Mouse (Mus musculus) lung, postnatal 0 days (tissue): Measurements from ENCODE around the gene Zfp143. TPM values are rescaled to one million over a fixed set of nuclear protein-coding genes. Genes with fewer than 3 reads are reported as not detected.
"Not testable (repeated sequence)": the region's sequence is repeated elsewhere in the genome, so short reads cannot be mapped to it uniquely, and the experiment has no call there.

ENCODE experiments used
- ATAC-seq: fragments of 200-750 bp; cut with Nextera tagmentation; 2 replicates; pipeline ENCODE4 v1.8.0; 2017; ENCODE audit warnings: moderate library complexity
- DNase-seq: peaks from one replicate; pipeline ENCODE4 v3.0.0-alpha.2; 2016; ENCODE audit warnings: low spot score
- H3K27ac ChIP-seq: fragments of 300-500 bp; sonication (generic); 2 replicates; pipeline ENCODE4 v1.5.1; 2014; ENCODE audit warnings: antibody characterized with exemption, mild to moderate bottlenecking, low read length, mixed read lengths
- H3K27me3 ChIP-seq: fragments of 300-500 bp; sonication (generic); replicated peaks from 2 replicates; pipeline ENCODE4 v1.6.1; 2014; ENCODE audit warnings: low read length, mixed read lengths; ENCODE audit not compliant: insufficient read depth
- H3K36me3 ChIP-seq: fragments of 300-500 bp; sonication (generic); 2 replicates; pipeline ENCODE4 v1.6.1; 2014; ENCODE audit warnings: low read length, mixed read lengths; ENCODE audit not compliant: insufficient read depth
- H3K4me1 ChIP-seq: fragments of 300-500 bp; sonication (generic); 2 replicates; pipeline ENCODE4 v1.6.1; 2014; ENCODE audit warnings: antibody characterized with exemption, low read depth, low read length, mixed read lengths; ENCODE audit not compliant: insufficient read depth
- H3K4me2 ChIP-seq: fragments of 300-500 bp; sonication (generic); replicated peaks from 2 replicates; pipeline ENCODE4 v1.6.1; 2014; ENCODE audit warnings: low read depth, mild to moderate bottlenecking, low read length, moderate library complexity, mixed read lengths
- H3K4me3 ChIP-seq: fragments of 300-500 bp; sonication (generic); 2 replicates; pipeline ENCODE4 v1.5.1; 2014; ENCODE audit warnings: low read depth, low read length
- H3K9ac ChIP-seq: fragments of 300-500 bp; sonication (generic); replicated peaks from 2 replicates; pipeline ENCODE4 v1.6.1; 2014; ENCODE audit warnings: low read depth, mild to moderate bottlenecking
- H3K9me3 ChIP-seq: fragments of 300-500 bp; sonication (generic); 2 replicates; pipeline ENCODE4 v1.6.1; 2016; ENCODE audit warnings: low read length, mixed read lengths
- CTCF ChIP-seq: IDR thresholded peaks from 2 replicates; pipeline ENCODE4 v1.5.1; 2016; ENCODE audit warnings: antibody characterized with exemption, mild to moderate bottlenecking
- EP300 ChIP-seq: IDR thresholded peaks from 2 replicates; pipeline ENCODE4 v1.6.1; 2016; ENCODE audit warnings: antibody characterized with exemption, mild to moderate bottlenecking, control low read depth
- WGBS: fragments of 180-500 bp; shearing (Covaris S2); extraction: QIAGEN DNeasy Blood & Tissue Kit; methylation state at CpG from one replicate; pipeline ENCODE4 v1.1.7; 2014; 5-methylcytosine and 5-hydroxymethylcytosine counted together
- polyA plus RNA-seq: library from polyadenylated mRNA; unstranded; fragments of >200 nt; fragmentation: Nextera tagmentation; extraction: Ambion mirVana; gene quantifications from 2 replicates; pipeline ENCODE4 v1.2.1, GENCODE M21; 2015

Gene Zfp143
- polyA plus RNA-seq, 1 experiment from 2014 or later = 10.6 TPM

DNA sequence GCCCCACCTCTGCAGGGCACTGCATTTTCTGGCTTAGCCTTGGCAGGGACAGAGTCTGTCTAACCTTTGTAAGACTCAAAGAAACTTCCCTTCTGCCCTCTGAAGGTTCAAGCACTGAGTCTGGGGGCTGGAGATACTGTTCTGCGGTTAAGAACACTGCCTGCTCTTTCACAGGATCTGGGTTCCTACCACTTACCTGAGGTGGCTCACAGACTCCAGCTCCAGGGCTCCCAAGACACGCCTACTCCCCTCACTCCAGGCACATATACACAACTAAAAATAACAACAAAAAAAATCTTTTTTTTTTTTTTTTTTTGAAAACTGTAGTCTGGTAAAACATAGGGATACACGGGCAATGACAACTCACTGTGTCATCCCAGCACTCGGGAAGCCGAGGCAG, 40.2 kb downstream of the Zfp143 start:
- Histone ChIP-seq H3K4me3 (no peak overlapping the region), H3K27me3 (no peaks in the 10 kb centered on the region), H3K4me1 (no peaks in the 10 kb centered on the region), H3K4me2 (no peak overlapping the region), H3K27ac (peak overlapping the region; percentile 62; the same call in 1 of the 2 replicates), H3K9me3 (no peaks in the 10 kb centered on the region), H3K9ac (no peak overlapping the region), H3K36me3 (no peaks in the 10 kb centered on the region)
- TF ChIP-seq EP300 = no peak
- no peak for TF ChIP-seq CTCF
- ATAC-seq (peak; percentile 25; the same call in 1 of the 2 replicates), DNase-seq (no peak)
- 43% methylated on average over 5 of the region's 5 CpGs for WGBS

DNA sequence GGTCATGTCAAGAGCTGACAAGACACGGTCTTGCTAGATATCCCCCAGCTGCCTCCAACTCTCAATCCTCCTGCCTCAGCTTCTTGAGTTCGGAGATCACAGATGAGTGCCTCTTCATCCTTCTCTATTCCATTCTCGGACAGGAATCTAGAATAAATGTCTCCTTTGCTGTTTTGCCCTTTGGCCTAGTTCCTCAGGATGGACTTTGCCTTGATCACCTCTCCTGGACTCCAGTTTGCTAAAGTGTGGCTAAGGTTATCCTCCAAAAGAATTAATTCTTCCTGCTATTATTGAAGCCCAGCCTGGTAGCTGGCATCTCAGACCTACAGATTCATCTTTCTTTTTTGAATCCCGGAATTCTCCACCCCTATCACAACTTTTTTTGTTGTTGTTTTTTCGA, 44.0 kb downstream of the Zfp143 start:
- DNase-seq = no peak
- ATAC-seq = no peak
- H3K27me3 ChIP-seq = no peaks in the 10 kb centered on the region
- H3K9ac ChIP-seq = no peak overlapping the region
- H3K36me3 ChIP-seq = no peaks in the 10 kb centered on the region
- no peak overlapping the region for H3K27ac ChIP-seq
- no peaks in the 10 kb centered on the region for H3K4me1 ChIP-seq
- no peak overlapping the region for H3K4me3 ChIP-seq
- H3K9me3 ChIP-seq = no peaks in the 10 kb centered on the region
- WGBS = 83% methylated on average over 5 of the region's 5 CpGs
- no peak for TF ChIP-seq EP300
- TF ChIP-seq CTCF = no peak
- no peak overlapping the region for H3K4me2 ChIP-seq

- DNase-seq (no peak), ATAC-seq (no peak)
- Histone ChIP-seq H3K27ac (no peak overlapping the region), H3K4me1 (no peaks in the 10 kb centered on the region), H3K4me3 (no peak overlapping the region), H3K9ac (no peak overlapping the region), H3K9me3 (no peaks in the 10 kb centered on the region), H3K27me3 (no peaks in the 10 kb centered on the region), H3K36me3 (no peaks in the 10 kb centered on the region), H3K4me2 (no peak overlapping the region)
- TF ChIP-seq EP300 (no peak), CTCF (no peak)
- WGBS = 39% methylated on average over 3 of the region's 3 CpGs
These were observed 45.6 kb downstream of the Zfp143 start for GRCm38 (mm10) chr7:110106633-110107032.

GRCm38 (mm10) chr7:110108524-110108923, 47.5 kb downstream of the Zfp143 start:
- not testable (repeated sequence) for DNase-seq, H3K4me1 ChIP-seq, ATAC-seq, H3K4me2 ChIP-seq, H3K27me3 ChIP-seq, H3K36me3 ChIP-seq, H3K9me3 ChIP-seq, H3K4me3 ChIP-seq, H3K9ac ChIP-seq
- WGBS = 92% methylated on average over 3 of the region's 3 CpGs
- peak overlapping the region; percentile 58 for H3K27ac ChIP-seq

- no peak overlapping the region for H3K4me3 ChIP-seq
- peak overlapping the region; percentile 40 for H3K4me2 ChIP-seq
- H3K4me1 ChIP-seq = no peaks in the 10 kb centered on the region
- DNase-seq (peak; percentile 95), ATAC-seq (peak; percentile 93)
- peak overlapping the region; percentile 58 for H3K27ac ChIP-seq
- peak overlapping the region; percentile 19; the same call in 1 of the 2 replicates for H3K9ac ChIP-seq
- WGBS = 5% methylated on average over 11 of the region's 11 CpGs
- no peaks in the 10 kb centered on the region for H3K9me3 ChIP-seq
- no peaks in the 10 kb centered on the region for H3K36me3 ChIP-seq
- TF ChIP-seq CTCF (no peak), EP300 (peak; percentile 51)
- H3K27me3 ChIP-seq = no peaks in the 10 kb centered on the region
These were observed 48.1 kb downstream of the Zfp143 start for GRCm38 (mm10) chr7:110108967-110109610.

- no peak for DNase-seq
- no peaks in the 10 kb centered on the region for H3K4me1 ChIP-seq
- H3K4me2 ChIP-seq = no peak overlapping the region
- WGBS = 22% methylated on average over 4 of the region's 4 CpGs
- no peak overlapping the region for H3K27ac ChIP-seq
- no peak for TF ChIP-seq EP300
- no peaks in the 10 kb centered on the region for H3K36me3 ChIP-seq
- H3K9ac ChIP-seq = no peak overlapping the region
- H3K4me3 ChIP-seq = no peak overlapping the region
- ATAC-seq = no peak
- no peaks in the 10 kb centered on the region for H3K27me3 ChIP-seq
- H3K9me3 ChIP-seq = no peaks in the 10 kb centered on the region
These were observed 49.1 kb downstream of the Zfp143 start for GRCm38 (mm10) chr7:110110061-110110656.
